Mouse (Mus musculus): Measurements from ENCODE around the gene Cela1.

GRCm38 (mm10) chr15:100666851-100667250, 20.9 kb downstream of the Cela1 start:
- TF ChIP-seq CTCF (IDR thresholded peaks at IDR 0.05; ENCODE audit: borderline replicate concordance, insufficient read depth, low read depth, low read length) (no peak), POLR2A (IDR thresholded peaks at IDR 0.05; ENCODE audit: borderline replicate concordance, insufficient read depth, low read length) (no peak)

Measured in cerebellum, adult 2 months (tissue).